Mouse (Mus musculus) embryonic fibroblast, embryonic 13.5 days (primary cell): ENCODE measurements around the gene Larp7.

ENCODE experiments used
- CTCF ChIP-seq: IDR thresholded peaks from 2 replicates; pipeline ENCODE4 v1.5.1; 2011; ENCODE audit warnings: mild to moderate bottlenecking, control low read depth, low read length, moderate library complexity, borderline replicate concordance; ENCODE audit not compliant: insufficient read depth
- POLR2A ChIP-seq: IDR thresholded peaks from 2 replicates; pipeline ENCODE4 v1.6.1; 2011; ENCODE audit warnings: low read depth, mild to moderate bottlenecking, control low read depth, low read length, moderate library complexity

DNA sequence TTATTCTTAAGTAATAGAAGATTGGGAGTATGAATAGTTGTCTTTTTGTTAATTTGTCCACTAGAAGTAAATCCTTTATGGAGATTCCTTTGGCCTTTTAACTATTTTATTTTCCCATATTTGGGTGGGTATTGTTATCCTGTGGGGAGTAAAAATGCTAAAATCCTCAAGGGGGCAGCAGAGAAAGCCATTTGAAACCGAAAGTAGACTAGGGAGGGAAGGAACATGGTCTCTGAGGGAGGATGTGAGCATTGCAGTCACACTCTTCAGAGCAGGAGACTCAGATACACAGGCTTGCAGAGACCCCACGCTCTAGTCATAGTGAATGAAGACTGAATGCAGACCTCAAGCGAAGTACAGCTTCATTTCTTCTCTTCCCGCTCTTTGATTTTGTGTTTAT is 19.4 kb upstream of the Larp7 start:
- TF ChIP-seq CTCF (no peak), POLR2A (no peak)
